25 mouse cellular contexts compared by ENCODE assay signal in the genomic region with DNA sequence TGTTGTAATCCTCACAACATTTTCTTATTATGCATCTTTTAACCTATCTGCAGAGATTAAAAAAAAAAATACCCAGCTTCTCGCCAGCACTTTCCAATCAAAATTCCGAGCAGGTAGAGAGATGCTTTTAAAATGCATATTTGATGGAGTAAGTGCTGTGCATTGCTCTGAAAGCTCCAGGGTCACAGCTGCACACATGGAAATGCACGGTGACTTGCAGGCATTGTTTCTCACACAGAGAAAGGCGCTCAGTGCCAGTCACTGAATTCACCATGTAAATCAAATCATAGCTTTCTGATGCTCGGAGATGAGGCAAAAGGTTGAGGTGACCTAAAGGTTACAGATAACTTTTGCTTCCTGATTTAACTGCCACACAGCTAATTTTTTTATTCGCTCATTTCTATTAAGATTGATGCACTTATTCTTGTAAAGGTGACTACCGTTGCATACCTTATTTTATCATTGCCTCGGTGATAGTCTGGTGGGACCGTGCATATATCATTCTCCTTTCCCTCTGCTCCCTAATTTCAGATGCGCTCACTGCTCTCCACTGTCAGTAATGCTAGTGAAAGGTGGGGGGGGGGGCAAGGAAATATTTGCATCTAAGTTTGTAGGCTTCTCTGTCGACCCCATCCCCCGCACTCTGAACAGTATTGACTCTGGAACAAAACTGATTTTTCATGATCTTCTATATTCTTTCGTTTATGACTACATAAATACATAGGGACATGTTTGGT.
A peak's percentile ranks its signal among the peaks of the same experiment; 100 is the strongest.
DNase-seq lines count a peak whose midpoint lies in the region; ATAC-seq and TF ChIP-seq lines count a peak whose summit lies in the region.
"Had no signal": no experiment of that assay in that cellular context is flagged by ENCODE, and none has a peak within 500 bp of the region (broad histone marks: within the 10 kb centered on the region; RNA-seq: fewer than 3 reads in every experiment).

No protein-coding gene starts in this region.

- peak; percentile 80 for ATAC-seq in hindbrain, embryonic 11.5 days (ENCODE audit: low FRiP score)
- no peak; the same call in 1 of the 2 replicates for ATAC-seq in hindbrain, embryonic 16.5 days
- no peak for ATAC-seq in forebrain, embryonic 15.5 days (replicated peaks)
- ATAC-seq in hindbrain, embryonic 15.5 days (ENCODE audit: low FRiP score, low read depth), result peak; percentile 42; the same call in 1 of the 2 replicates
- ATAC-seq in midbrain, postnatal 0 days (ENCODE audit: low FRiP score), result no peak
- ATAC-seq in heart, embryonic 12.5 days (ENCODE audit: insufficient number of reproducible peaks, low FRiP score), result no peak
- ATAC-seq: intestine, postnatal 0 days; liver, embryonic 12.5 days; Patski had no signal

- H3K27ac ChIP-seq in hindbrain, embryonic 11.5 days (ENCODE audit: low read depth, low read length), result peak overlapping the region; percentile 61
- H3K27ac ChIP-seq in hindbrain, embryonic 16.5 days (ENCODE audit: low read depth, low read length), result no peak overlapping the region
- H3K27ac ChIP-seq in forebrain, embryonic 15.5 days (replicated peaks), result peak overlapping the region; percentile 67
- 0 out of 2 replicates have a peak overlapping the region, but pooled peaks have one; percentile 14 for H3K27ac ChIP-seq in hindbrain, embryonic 15.5 days (replicated peaks)
- 0 out of 2 replicates have a peak overlapping the region, but pooled peaks have one; percentile 26 for H3K27ac ChIP-seq in midbrain, postnatal 0 days (ENCODE audit: low read depth, low read length)
- no peak overlapping the region for H3K27ac ChIP-seq in heart, embryonic 12.5 days (ENCODE audit: poor library complexity, severe bottlenecking)
- H3K27ac ChIP-seq: embryonic facial prominence, embryonic 13.5 days; limb, embryonic 13.5 days; liver, embryonic 12.5 days had no signal

- peak; percentile 24 for DNase-seq in hindbrain, embryonic 11.5 days (ENCODE audit: low spot score)
- DNase-seq in midbrain, postnatal 0 days (ENCODE audit: low spot score), result no peak
- DNase-seq in heart, postnatal 25 days (ENCODE audit: low spot score), result no peak
- DNase-seq in cerebellum, adult 18-20 months, result no peak
- DNase-seq: adrenal gland, postnatal 36 days; B cell, adult 2 months; cerebellum, adult 11-12 months; cerebellum, postnatal 14 days; kidney, postnatal 4 days; lung, adult 18-20 months; lung, postnatal 14 days; right cerebral cortex, postnatal 25 days; thymus, postnatal 14 days had no signal

- H3K27me3 ChIP-seq in hindbrain, embryonic 11.5 days (ENCODE audit: control insufficient read depth, insufficient read depth, low read length), result no peaks in the 10 kb centered on the region
- H3K27me3 ChIP-seq in hindbrain, embryonic 16.5 days (replicated peaks; ENCODE audit: control insufficient read depth, insufficient read depth, low read length), result no peaks in the 10 kb centered on the region
- H3K27me3 ChIP-seq in forebrain, embryonic 15.5 days, result no peaks in the 10 kb centered on the region
- H3K27me3 ChIP-seq in hindbrain, embryonic 15.5 days, result no peaks in the 10 kb centered on the region
- no peaks in the 10 kb centered on the region for H3K27me3 ChIP-seq in midbrain, postnatal 0 days (ENCODE audit: insufficient read depth, low read length)
- H3K27me3 ChIP-seq in heart, embryonic 12.5 days (replicated peaks), result no peaks in the 10 kb centered on the region
- H3K27me3 ChIP-seq: CH12.LX; embryonic facial prominence, embryonic 13.5 days; limb, embryonic 13.5 days; liver, embryonic 12.5 days; Patski had no signal

- H3K4me2 ChIP-seq in hindbrain, embryonic 11.5 days (replicated peaks; ENCODE audit: low read depth, low read length), result no peak overlapping the region
- H3K4me2 ChIP-seq in hindbrain, embryonic 16.5 days (ENCODE audit: low read length), result no peak overlapping the region
- no peak overlapping the region for H3K4me2 ChIP-seq in forebrain, embryonic 15.5 days (replicated peaks)
- no peak overlapping the region for H3K4me2 ChIP-seq in hindbrain, embryonic 15.5 days
- no peak overlapping the region for H3K4me2 ChIP-seq in midbrain, postnatal 0 days (ENCODE audit: low read depth, low read length, poor library complexity, severe bottlenecking)
- H3K4me2 ChIP-seq in heart, embryonic 12.5 days, result no peak overlapping the region
- H3K4me2 ChIP-seq: embryonic facial prominence, embryonic 13.5 days; limb, embryonic 13.5 days; liver, embryonic 12.5 days had no signal

- intact Hi-C loops in heart, postnatal 25 days (cut with DNase I), result no loop called here

- no peak for TF ChIP-seq CTCF in midbrain, postnatal 0 days (IDR thresholded peaks at IDR 0.05)

- H3K36me3 ChIP-seq in hindbrain, embryonic 11.5 days (ENCODE audit: control insufficient read depth, insufficient read depth, low read length), result no peaks in the 10 kb centered on the region
- H3K36me3 ChIP-seq in hindbrain, embryonic 16.5 days (ENCODE audit: control insufficient read depth, insufficient read depth, low read length), result no peaks in the 10 kb centered on the region
- H3K36me3 ChIP-seq in forebrain, embryonic 15.5 days, result no peaks in the 10 kb centered on the region
- no peaks in the 10 kb centered on the region for H3K36me3 ChIP-seq in hindbrain, embryonic 15.5 days
- H3K36me3 ChIP-seq in midbrain, postnatal 0 days (ENCODE audit: insufficient read depth, low read length), result no peaks in the 10 kb centered on the region
- H3K36me3 ChIP-seq in heart, embryonic 12.5 days, result no peaks in the 10 kb centered on the region
- H3K36me3 ChIP-seq: embryonic facial prominence, embryonic 13.5 days; limb, embryonic 13.5 days; liver, embryonic 12.5 days had no signal

- WGBS in hindbrain, embryonic 11.5 days, result 53% methylated on average over 13 of the region's 13 CpGs
- 38% methylated on average over 13 of the region's 13 CpGs for WGBS in hindbrain, embryonic 16.5 days
- 59% methylated on average over 13 of the region's 13 CpGs for WGBS in forebrain, embryonic 15.5 days
- 31% methylated on average over 13 of the region's 13 CpGs for WGBS in hindbrain, embryonic 15.5 days
- 43% methylated on average over 13 of the region's 13 CpGs for WGBS in midbrain, postnatal 0 days
- WGBS in heart, embryonic 12.5 days, result 87% methylated on average over 13 of the region's 13 CpGs

- no peak overlapping the region for H3K9ac ChIP-seq in hindbrain, embryonic 11.5 days (ENCODE audit: low read depth, low read length)
- no peak overlapping the region for H3K9ac ChIP-seq in hindbrain, embryonic 16.5 days (ENCODE audit: low read depth, low read length)
- H3K9ac ChIP-seq in forebrain, embryonic 15.5 days (replicated peaks), result no peak overlapping the region
- no peak overlapping the region for H3K9ac ChIP-seq in hindbrain, embryonic 15.5 days
- no peak overlapping the region for H3K9ac ChIP-seq in midbrain, postnatal 0 days (replicated peaks; ENCODE audit: low read length, poor library complexity, severe bottlenecking)
- H3K9ac ChIP-seq in heart, embryonic 12.5 days, result no peak overlapping the region
- H3K9ac ChIP-seq: embryonic facial prominence, embryonic 13.5 days; limb, embryonic 13.5 days; liver, embryonic 12.5 days had no signal

- no peaks in the 10 kb centered on the region for H3K4me1 ChIP-seq in hindbrain, embryonic 11.5 days (replicated peaks; ENCODE audit: control insufficient read depth, insufficient read depth, low read length)
- peaks cover 6% of the 10 kb centered on the region for H3K4me1 ChIP-seq in hindbrain, embryonic 16.5 days (ENCODE audit: control insufficient read depth, insufficient read depth, low read depth, low read length)
- H3K4me1 ChIP-seq in forebrain, embryonic 15.5 days, result peaks cover 37% of the 10 kb centered on the region
- H3K4me1 ChIP-seq in hindbrain, embryonic 15.5 days (replicated peaks), result peaks cover 11% of the 10 kb centered on the region
- H3K4me1 ChIP-seq in midbrain, postnatal 0 days (ENCODE audit: insufficient read depth, low read length), result no peaks in the 10 kb centered on the region
- peaks cover 6% of the 10 kb centered on the region for H3K4me1 ChIP-seq in heart, embryonic 12.5 days (replicated peaks)
- H3K4me1 ChIP-seq: embryonic facial prominence, embryonic 13.5 days; limb, embryonic 13.5 days had no signal

- H3K4me3 ChIP-seq in hindbrain, embryonic 11.5 days (ENCODE audit: low read depth, low read length), result no peak overlapping the region
- H3K4me3 ChIP-seq in hindbrain, embryonic 16.5 days (ENCODE audit: low read length), result no peak overlapping the region
- H3K4me3 ChIP-seq in forebrain, embryonic 15.5 days, result no peak overlapping the region
- no peak overlapping the region for H3K4me3 ChIP-seq in hindbrain, embryonic 15.5 days
- no peak overlapping the region for H3K4me3 ChIP-seq in midbrain, postnatal 0 days (ENCODE audit: low read depth, low read length)
- H3K4me3 ChIP-seq in heart, embryonic 12.5 days, result no peak overlapping the region
- H3K4me3 ChIP-seq: embryonic facial prominence, embryonic 13.5 days; erythroblast, embryonic 14.5 days; limb, embryonic 13.5 days; liver, embryonic 12.5 days had no signal

- H3K9me3 ChIP-seq in hindbrain, embryonic 11.5 days (ENCODE audit: control insufficient read depth, low read length), result no peaks in the 10 kb centered on the region
- no peaks in the 10 kb centered on the region for H3K9me3 ChIP-seq in hindbrain, embryonic 16.5 days (ENCODE audit: control insufficient read depth, low read length)
- no peaks in the 10 kb centered on the region for H3K9me3 ChIP-seq in forebrain, embryonic 15.5 days
- H3K9me3 ChIP-seq in hindbrain, embryonic 15.5 days, result no peaks in the 10 kb centered on the region
- H3K9me3 ChIP-seq in midbrain, postnatal 0 days (ENCODE audit: low read length), result no peaks in the 10 kb centered on the region
- H3K9me3 ChIP-seq in heart, embryonic 12.5 days (replicated peaks), result no peaks in the 10 kb centered on the region
- H3K9me3 ChIP-seq: embryonic facial prominence, embryonic 13.5 days; G1E; limb, embryonic 13.5 days; liver, embryonic 12.5 days had no signal

Comparison
In these comparisons a context has a peak if more than half of its experiments do, and no peak if none do; other contexts are left out.
1. ATAC-seq: peak in hindbrain, embryonic 11.5 days (single experiment) and hindbrain, embryonic 15.5 days (single experiment); none in hindbrain, embryonic 16.5 days (single experiment), forebrain, embryonic 15.5 days (single experiment), midbrain, postnatal 0 days (single experiment) and heart, embryonic 12.5 days (single experiment).
2. H3K27ac ChIP-seq: peak in hindbrain, embryonic 11.5 days (single experiment), forebrain, embryonic 15.5 days (single experiment), hindbrain, embryonic 15.5 days (single experiment) and midbrain, postnatal 0 days (single experiment); none in hindbrain, embryonic 16.5 days (single experiment) and heart, embryonic 12.5 days (single experiment).